Mouse (Mus musculus) lung, postnatal 4 days (tissue): Measurements from ENCODE around the gene Tango2.

Source experiments
- DNase-seq, 2 experiments: peaks; one replicate each; pipeline ENCODE4 v3.0.0; 2021

Tango2 gene

DNA sequence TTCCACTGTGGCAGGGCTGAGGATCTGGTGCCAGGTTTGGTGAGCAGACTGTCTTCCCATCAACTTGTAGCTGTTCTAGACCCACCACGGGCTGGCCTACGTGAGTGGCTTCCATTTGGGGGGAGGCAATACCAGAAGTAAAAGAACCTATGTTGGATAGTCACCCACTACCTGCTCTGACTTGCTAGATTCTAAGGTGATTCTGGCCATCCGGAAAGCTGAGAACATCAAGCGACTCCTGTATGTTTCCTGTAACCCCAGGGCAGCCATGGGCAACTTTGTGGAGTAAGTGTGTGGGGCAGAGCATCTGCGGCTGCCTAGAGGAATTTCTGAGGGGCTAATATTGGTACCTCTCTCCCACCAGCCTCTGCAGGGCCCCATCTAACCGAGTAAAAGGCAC lies 95.2 kb downstream of the Tango2 start:
- no peak for DNase-seq

- DNase-seq, result no peak
These were observed 96.8 kb downstream of the Tango2 start for GRCm38 (mm10) chr16:18250828-18251790.
